Mouse (Mus musculus) kidney, postnatal 4 days (tissue): ENCODE measurements at regions not wholly inside any gene's neighbourhood (a gene's known extent, or its start where the extent isn't known, plus 50 kb on each side); places are given as distances from the start of the nearest gene placed in this dataset.
"Not testable (repeated sequence)": the region's sequence is repeated elsewhere in the genome, so short reads cannot be mapped to it uniquely, and the experiment has no call there.

ENCODE experiments used
- DNase-seq, 2 experiments: peaks; one replicate each; pipeline ENCODE4 v3.0.0; 2021; ENCODE audit warnings: mixed read lengths in 2 of 2

DNA sequence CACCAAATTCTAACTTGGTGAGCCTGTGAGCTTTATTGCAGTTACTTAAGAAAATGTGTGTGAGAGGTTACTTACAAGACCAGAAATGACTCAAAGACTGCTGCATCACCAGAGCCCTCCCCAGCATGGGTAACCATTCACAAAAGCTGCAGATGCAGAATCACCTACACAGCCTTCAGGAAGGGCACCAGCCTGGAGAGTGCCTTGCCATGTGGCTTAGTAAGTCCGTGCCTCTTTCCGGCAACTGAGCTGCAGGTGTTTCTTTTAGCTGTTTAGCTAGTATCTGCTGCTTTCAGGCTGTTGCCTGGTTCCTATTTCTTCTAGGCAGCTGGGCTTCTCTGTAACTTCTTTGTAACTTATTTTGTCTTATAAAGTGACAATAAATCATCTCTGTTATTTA, 213.2 kb upstream of the Stxbp6 start:
- no peak for DNase-seq

DNA sequence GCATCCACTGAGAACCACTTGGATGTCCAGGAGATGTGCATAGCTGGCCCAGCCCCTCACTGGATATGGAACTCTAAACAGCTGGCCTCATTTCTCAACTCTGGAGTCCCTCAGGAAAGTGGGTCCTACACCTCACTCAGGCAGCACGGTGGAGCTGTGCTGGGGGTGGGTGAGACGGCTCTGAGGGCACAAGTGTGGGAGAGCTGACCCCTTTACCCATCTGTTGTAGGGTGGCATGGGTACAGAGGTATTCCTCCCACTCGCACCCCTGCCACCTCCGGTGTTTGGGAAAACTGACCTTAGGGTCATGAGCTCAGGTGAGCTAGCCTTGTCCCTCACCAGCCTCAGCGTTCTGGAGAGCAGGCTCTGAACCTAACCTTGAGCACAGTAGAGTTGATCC, 181.8 kb upstream of the Stxbp6 start:
- DNase-seq: no peak

DNA sequence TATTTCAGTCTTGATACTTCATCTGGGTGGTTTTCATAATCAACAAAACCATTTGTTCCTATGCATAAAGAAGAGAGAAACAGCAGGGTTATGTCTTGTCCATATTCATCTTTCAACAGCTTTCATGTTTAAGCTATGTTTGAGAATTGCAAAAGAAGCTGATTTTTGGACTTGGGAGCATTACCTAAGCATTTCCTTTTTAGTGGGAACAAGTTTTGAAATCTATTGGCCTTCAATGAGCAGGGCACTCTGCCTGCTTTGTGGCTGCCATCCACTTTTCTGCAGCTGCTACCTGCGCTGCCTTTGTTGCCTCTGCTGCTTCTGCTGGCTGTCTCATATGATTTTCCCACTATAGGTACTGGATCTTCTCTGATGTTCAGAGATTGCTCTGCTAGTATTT, 136.6 kb upstream of the Stxbp6 start:
- DNase-seq: no peak

DNA sequence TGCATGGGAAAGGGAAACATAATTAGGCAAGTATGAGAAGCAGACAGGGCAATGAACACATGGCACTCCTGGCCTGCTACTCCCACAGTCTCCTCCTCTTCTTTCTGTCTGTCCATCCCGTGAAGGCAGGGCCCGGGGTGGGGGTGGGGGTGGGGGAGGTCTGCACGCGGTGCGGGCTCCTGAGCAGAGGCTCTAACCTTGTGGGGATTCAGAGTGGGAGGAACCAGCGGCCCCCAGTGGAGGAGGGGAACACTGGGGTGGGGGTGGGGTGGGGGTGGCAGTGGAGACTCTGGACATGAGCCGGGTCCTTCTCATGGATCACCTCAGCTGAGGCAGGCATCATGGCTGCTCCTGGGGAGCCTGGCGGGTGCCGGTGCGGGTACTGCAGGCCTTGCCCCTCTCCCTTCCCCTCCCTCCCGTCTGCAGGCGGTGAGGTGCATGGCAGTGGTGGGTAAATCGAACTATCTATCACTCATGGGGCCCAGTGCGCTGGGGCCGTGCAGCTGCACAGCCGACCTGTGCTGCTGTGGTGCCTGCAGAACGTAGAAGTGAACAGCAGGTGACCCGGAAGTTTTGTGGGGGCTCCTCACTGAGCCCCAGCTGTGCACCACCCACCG, 120.9 kb upstream of the Stxbp6 start:
- DNase-seq: no peak

DNA sequence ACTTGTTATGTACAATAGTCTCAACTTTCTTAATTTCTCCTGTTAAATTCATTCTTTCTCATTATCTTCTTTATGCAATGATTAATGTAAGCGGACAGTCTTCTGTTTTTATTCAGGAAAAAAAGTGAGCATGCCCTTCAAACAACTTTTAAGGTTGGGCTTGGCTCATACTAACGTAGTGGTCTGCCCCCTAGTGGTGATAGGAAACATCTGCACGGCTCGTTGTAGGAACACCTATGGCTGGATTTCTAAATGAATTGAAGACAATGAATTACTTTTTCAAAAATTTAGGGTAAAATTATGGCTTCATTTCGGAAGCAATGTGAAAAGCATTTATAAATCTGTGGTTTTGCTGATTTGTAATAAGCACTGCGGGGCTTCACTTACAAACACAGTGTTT, 112.6 kb upstream of the Stxbp6 start:
- DNase-seq: peak; percentile 22 to 44

DNA sequence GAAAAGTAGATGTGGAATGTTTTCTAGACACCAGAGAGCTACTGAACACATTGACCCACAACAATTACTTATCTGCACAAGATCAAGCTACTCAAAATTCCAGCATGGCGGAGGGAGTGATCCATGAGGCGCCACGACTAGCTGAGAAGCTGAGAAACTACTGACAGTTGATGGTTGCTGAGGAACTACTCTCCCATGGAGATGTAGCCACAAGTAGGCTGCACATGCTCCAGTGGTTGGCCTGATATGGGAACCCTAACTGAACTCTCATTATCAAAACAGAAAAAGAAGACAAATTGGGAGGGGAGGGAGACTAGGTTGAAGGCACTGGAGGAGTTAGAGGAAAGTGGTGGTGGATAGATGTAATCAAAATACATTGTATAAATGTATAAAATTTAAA, 110.0 kb upstream of the Stxbp6 start:
- DNase-seq: no peak

DNA sequence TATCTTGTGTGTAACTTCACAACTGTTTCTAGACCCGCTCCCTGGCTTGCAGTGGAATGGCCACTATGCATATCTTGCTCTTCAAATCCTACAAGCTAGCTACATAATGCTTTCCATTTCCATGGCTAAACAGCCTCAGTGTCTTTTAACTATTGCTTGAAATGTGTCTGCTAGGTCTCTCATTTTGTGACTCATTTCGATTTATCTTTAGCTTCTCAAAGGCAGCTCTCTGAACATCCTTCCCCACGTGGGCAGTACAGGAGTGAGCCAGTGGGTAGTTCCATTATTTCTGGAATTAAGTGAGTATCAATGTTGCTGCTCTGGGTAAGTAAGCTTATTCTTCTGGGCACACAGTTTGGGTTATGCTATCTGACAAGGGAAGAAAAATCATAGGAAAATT, 102.9 kb upstream of the Stxbp6 start:
- DNase-seq: no peak

DNA sequence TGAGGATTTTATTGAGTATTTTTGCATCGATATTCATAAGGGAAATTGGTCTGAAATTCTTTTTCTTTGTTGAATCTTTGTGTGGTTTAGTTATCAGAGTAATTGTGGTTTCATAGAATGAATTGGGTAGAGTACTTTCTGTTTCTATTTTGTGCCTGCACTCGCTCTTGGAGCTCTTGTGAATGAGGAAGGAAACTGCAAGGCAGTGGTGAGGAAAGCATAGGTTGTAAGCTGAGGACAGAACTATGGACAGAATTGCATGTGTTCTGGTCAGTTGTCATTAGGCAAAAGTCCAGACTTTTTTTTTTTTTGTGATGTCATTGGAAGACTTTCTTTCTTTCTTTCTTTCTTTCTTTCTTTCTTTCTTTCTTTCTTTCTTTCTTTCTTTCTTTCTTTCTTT, 100.8 kb upstream of the Stxbp6 start:
- not testable (repeated sequence) for DNase-seq

DNA sequence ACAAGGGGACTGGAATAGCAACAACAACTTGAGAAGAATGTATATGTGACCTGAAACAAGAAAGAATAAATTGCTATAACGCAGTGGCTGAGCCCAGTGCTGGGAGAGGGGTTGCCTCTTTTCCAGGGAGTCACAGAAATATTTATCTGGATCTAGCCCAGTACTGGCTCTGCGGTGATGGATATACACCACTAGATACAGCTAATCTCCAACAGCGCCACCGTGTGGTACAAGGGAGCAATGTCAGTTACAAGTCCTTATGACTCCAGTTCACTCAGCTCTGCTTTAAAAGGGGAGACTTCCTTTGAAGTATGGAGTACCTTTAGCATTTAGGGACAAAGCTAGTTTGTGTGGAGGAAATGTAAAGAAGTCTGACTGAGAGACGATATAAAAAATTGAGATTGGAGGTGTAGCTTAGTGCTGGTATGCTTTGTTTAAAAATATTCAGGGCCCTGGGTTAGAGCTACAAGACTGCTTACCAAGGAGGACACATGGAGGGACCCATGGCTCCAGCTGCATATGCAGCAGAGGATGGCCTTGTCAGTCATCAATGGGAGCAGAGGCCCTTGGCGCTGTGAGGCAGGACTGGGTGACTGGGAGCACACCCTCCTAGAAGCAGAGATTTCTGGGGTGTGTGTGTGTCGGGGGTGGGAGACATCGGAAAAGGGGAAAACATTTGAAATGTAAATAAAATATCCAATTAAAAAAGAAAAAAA, 97.6 kb upstream of the Stxbp6 start:
- DNase-seq: peak; percentile 86 to 88

DNA sequence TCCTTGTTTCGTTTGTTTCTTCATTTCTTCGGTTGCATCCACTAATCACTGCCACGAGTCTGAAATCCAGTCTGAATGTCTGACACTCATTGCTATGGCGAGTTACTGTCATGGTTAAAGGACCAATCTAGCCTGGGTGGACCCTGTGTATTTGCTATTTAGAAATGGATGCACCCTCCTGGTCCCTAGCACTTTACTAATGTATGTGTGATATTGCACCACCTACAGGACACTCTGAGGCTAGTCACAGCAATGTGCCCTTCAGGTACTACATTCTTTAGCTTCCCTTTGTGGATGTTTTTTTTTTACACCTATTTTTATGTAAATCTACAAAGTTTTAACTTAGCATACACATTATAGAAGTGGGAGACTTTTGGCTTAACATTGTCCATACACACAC, 87.5 kb upstream of the Stxbp6 start:
- DNase-seq: peak; percentile 4 to 21

DNA sequence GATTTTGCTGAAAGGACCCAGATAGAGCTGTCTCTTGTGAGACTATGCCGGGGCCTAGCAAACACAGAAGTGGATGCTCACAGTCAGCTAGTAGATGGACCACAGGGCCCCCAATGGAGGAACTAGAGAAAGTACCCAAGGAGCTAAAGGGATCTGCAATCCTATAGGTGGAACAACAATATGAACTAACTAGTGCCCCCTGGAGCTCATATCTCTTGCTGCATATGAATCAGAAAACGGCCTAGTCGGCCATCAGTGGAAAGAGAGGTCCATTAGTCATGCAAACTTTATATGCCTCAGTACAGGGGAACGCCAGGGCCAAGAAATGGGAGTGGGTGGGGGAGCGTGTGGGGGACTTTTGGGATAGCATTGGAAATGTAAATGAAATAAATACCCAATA, 87.1 kb upstream of the Stxbp6 start:
- not testable (repeated sequence) for DNase-seq

DNA sequence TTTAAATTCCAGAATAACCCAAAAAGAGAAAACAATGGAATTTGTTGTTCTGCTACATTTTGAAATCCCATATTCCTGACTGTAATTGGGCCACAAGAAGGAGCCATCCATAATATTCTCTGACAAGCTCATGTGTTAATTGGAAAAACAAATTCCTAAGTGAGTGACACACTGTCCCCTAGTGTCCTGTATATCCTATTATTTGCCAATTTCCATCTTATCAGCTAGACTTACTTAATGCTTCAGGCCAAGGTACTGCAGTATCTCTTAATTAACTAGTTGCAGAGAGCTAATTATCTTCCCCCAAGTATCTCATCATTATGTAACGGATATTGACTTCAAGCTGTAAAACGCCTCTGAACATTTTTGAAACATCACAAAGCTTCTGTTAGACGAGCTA, 84.5 kb upstream of the Stxbp6 start:
- DNase-seq: no peak

DNA sequence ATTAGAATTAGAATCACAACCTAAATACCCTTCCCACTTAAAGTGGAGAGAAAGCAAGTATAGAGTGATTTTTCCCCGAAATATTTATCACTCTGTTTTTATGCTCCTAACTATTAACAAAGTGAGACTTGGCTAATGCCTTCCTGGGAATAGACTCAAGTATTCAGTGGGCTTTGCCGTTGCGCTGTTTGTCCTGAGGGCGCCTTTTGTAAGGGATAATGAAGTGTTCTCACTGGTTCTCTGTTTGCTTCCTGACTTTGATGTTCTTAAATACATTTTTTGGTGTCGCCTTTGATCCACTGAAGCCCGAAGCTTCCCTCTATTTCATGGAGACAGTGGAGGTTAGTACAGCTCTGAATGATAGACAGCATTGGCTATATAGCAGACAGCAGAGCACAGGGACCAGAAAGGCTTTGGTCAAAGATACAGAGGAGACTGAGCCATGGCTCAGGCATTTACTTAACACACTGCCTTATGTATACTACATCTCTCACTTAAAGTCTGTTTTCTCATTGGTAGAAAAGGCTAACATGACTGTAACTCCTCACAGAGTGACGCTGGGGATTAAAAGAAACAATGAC, 63.0 kb upstream of the Stxbp6 start:
- DNase-seq: no peak

DNA sequence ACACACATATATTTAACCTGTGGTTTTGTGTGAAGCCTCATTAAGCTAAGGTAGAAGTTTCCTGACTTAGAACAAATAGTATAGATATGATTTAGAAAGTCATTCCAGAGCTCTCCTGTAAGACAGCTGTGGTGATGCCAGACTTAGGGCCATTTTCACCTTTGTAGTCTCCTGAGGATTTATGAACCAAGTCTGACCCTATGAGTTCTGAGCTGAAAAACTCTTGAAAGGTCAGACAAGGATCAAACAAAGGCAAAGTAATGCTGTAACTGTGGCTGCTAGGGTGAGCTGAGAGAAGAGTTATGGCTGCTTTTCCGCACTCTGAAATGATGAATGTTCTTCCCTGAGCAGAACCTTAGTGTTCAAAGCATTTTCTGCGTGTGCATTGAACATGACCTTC, 58.9 kb upstream of the Stxbp6 start:
- no peak for DNase-seq

DNA sequence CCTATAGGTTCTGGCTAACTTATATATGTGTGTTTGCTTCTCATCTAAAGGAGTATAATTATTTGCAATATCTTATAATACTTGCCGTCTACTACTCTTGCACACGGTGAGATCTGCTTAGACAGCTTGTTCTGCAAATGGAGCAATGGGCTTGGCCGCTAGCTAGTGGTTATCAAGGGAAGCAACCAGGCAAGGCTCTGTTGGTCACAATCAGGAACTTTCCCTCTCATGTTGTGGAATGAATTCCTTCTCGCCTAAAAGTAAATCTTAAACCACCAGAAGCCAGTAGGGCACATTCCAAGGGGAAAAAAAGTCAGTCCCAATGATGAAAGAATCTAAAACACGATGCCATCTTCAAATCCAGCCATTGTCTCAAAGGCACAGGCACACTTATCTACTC, 56.6 kb upstream of the Stxbp6 start:
- no peak for DNase-seq

DNA sequence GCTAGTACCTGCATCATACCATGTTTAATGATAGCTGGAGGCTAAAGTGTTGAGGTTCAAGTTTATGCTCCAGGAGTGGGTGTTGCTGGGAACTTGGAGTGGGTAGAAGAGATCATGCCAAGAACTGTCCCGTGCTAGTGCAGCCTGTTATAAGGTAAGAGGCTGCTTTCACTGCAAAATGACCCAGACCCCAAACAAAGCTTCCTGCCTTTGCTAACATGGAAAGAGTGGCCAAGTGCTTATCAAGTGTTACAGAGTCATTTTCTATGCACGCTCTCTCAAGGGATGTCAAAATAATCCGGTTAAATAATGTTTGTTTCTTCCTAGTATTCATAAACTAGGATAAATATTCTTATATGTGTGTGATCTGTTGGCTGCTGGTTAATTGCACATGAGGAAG, 51.4 kb upstream of the Stxbp6 start:
- DNase-seq: no peak
